Mouse (Mus musculus): ENCODE measurements around the gene Csrp1. TPM values are rescaled to one million over a fixed set of nuclear protein-coding genes. Genes with fewer than 3 reads are reported as not detected.

Gene Csrp1
- polyA plus RNA-seq, 1 experiment from 2014 or later: 24.9 TPM

DNA sequence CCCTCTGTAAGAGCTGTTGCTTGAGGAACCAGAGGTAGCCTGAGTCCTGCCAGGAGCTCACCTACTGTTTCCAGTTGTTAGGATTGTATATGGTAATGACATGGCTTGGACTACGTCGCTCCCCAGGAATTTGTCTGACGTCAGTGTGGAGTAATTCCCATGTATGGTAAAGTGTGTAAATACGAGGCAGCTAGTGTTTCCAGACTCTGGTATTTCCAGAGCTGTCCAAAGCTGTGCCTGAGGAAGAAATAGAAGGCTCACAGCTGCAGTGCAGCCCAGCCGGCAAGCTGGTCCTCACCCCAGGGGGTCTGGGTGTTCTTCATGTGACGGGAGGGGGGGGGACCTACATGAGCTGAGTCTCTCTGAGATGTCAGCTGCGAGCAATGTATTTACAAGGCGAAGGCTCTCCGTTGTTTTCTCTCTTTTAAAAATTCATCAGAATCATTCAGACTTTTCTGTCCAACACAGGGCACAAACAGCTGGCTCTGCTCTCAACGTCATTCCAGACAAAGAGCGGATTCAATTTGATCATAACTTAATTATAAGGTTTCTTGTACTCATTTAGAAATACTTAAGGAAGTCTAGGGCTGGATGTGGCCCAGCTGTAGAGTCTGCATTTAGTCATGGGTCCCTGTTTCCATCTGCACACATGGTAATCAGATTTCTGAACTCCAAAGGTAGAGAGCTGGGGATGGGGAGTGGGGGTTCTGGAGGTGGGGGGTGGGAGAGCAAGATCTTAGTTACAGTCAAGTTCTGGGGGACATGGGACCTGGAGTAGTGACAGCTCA is 12.2 kb downstream of the Csrp1 start:
- H3K27ac ChIP-seq (ENCODE audit: low read depth, low read length): no peak overlapping the region
- no peak overlapping the region for H3K4me2 ChIP-seq (ENCODE audit: low read length)
- ATAC-seq: peak; percentile 65
- no peaks in the 10 kb centered on the region for H3K9me3 ChIP-seq (replicated peaks; ENCODE audit: control insufficient read depth, low read length)
- 34% methylated on average over 11 of the region's 11 CpGs for whole genome bisulfite sequencing
- H3K4me1 ChIP-seq (ENCODE audit: control insufficient read depth, insufficient read depth, low read length): peaks cover 43% of the 10 kb centered on the region
- no peak overlapping the region for H3K4me3 ChIP-seq (ENCODE audit: low read depth, low read length)
- H3K27me3 ChIP-seq (replicated peaks; ENCODE audit: control insufficient read depth, insufficient read depth, low read length): no peaks in the 10 kb centered on the region
- DNase-seq (ENCODE audit: low spot score): peak; percentile 73
- H3K9ac ChIP-seq (ENCODE audit: low read length): no peak overlapping the region
- H3K36me3 ChIP-seq (ENCODE audit: control insufficient read depth, insufficient read depth, low read length): no peaks in the 10 kb centered on the region

DNA sequence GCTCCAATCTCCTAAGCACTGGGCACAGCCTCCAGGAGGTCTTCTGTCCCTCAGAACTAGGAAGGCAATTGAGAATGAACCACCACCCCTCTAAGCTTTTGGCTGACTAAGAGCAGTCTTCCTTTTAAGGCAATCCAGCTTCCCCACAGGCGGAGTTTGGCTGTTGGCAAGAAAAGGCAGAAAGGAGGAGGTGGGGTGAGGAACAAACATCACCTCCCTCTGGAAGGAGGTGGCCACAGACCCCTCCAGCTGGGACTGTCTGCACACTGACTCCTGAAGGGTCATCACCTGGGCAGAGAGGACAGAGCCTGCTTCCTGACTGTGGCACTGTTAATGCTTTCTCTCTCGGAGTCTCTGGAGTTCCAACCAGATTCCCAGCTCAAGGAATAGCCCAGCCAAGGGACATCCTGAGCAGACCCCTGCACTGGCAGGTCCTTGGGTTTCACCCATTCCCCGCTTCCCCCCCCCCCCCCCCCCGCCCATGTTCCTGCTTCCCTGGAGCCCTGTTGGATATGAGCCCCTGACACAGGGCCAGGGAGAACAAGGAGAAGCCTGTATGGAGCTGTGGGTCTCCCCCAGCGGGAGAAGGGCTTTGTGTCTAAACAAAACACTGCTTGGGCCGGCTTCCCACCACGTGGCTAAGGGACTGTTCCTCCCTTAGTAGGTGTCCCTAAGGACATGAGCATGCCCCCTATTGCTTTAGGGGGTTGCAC is 14.5 kb downstream of the Csrp1 start:
- H3K9me3 ChIP-seq (replicated peaks; ENCODE audit: control insufficient read depth, low read length): no peaks in the 10 kb centered on the region
- ATAC-seq (peak; percentile 47), DNase-seq (ENCODE audit: low spot score) (peak; percentile 58)
- H3K27ac ChIP-seq (ENCODE audit: low read depth, low read length): no peak overlapping the region
- no peaks in the 10 kb centered on the region for H3K36me3 ChIP-seq (ENCODE audit: control insufficient read depth, insufficient read depth, low read length)
- H3K4me1 ChIP-seq (ENCODE audit: control insufficient read depth, insufficient read depth, low read length): peaks cover 43% of the 10 kb centered on the region
- H3K27me3 ChIP-seq (replicated peaks; ENCODE audit: control insufficient read depth, insufficient read depth, low read length): no peaks in the 10 kb centered on the region
- 16% methylated on average over 5 of the region's 7 CpGs for WGBS
- no peak overlapping the region for H3K4me2 ChIP-seq (ENCODE audit: low read length)
- no peak overlapping the region for H3K4me3 ChIP-seq (ENCODE audit: low read depth, low read length)
- no peak overlapping the region for H3K9ac ChIP-seq (ENCODE audit: low read length)

DNA sequence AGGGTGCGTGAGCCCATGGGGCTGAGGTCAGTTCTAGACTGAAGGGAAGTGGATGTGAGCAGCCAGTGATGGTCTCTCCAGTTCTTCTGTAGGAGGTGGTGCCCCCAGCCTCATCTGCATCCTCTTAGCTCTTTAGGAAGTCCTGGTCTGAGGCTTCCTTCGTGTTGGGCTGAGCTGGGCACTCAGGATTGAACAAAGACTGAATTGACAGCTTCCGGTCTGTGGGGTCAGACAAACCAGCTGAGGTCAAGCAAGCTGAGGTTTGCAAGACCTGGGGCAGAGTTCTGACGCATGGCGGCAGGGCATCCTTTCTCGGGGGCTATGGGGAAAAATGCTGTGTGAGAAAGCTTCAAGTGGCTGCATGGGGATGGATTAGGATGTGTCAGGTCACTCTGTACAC is 15.6 kb downstream of the Csrp1 start:
- H3K36me3 ChIP-seq (ENCODE audit: control insufficient read depth, insufficient read depth, low read length): no peaks in the 10 kb centered on the region
- no peak overlapping the region for H3K9ac ChIP-seq (ENCODE audit: low read length)
- WGBS: 52% methylated on average over 6 of the region's 6 CpGs
- no peak overlapping the region for H3K4me2 ChIP-seq (ENCODE audit: low read length)
- H3K9me3 ChIP-seq (replicated peaks; ENCODE audit: control insufficient read depth, low read length): no peaks in the 10 kb centered on the region
- ATAC-seq: no peak
- H3K4me3 ChIP-seq (ENCODE audit: low read depth, low read length): no peak overlapping the region
- H3K4me1 ChIP-seq (ENCODE audit: control insufficient read depth, insufficient read depth, low read length): peaks cover 43% of the 10 kb centered on the region
- no peak overlapping the region for H3K27ac ChIP-seq (ENCODE audit: low read depth, low read length)
- H3K27me3 ChIP-seq (replicated peaks; ENCODE audit: control insufficient read depth, insufficient read depth, low read length): no peaks in the 10 kb centered on the region
- no peak for DNase-seq (ENCODE audit: low spot score)

DNA sequence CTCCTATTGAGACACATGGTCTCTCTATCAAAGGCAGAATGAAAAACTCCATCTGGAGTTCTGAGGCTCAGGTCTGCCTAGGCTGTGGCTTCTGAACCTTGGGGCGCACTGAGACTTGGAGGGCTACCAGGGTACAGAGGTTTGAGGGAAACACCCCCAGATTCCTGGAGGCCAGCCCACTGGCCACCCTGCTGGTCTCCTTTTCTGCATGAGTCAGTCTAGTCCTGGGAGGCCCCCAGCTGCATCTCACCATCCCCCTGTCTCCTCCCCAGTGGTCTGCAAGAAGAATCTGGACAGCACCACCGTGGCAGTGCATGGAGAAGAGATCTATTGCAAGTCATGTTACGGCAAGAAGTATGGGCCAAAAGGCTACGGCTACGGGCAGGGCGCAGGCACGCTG is 25.1 kb downstream of the Csrp1 start:
- Histone ChIP-seq H3K4me1 (ENCODE audit: control insufficient read depth, insufficient read depth, low read length) (no peaks in the 10 kb centered on the region), H3K9ac (ENCODE audit: low read length) (no peak overlapping the region), H3K4me3 (ENCODE audit: low read depth, low read length) (no peak overlapping the region), H3K4me2 (ENCODE audit: low read length) (no peak overlapping the region), H3K9me3 (replicated peaks; ENCODE audit: control insufficient read depth, low read length) (no peaks in the 10 kb centered on the region), H3K36me3 (ENCODE audit: control insufficient read depth, insufficient read depth, low read length) (no peaks in the 10 kb centered on the region), H3K27me3 (replicated peaks; ENCODE audit: control insufficient read depth, insufficient read depth, low read length) (no peaks in the 10 kb centered on the region), H3K27ac (ENCODE audit: low read depth, low read length) (no peak overlapping the region)
- 88% methylated on average over 7 of the region's 7 CpGs for WGBS
- DNase-seq (ENCODE audit: low spot score) (no peak), ATAC-seq (no peak)

DNA sequence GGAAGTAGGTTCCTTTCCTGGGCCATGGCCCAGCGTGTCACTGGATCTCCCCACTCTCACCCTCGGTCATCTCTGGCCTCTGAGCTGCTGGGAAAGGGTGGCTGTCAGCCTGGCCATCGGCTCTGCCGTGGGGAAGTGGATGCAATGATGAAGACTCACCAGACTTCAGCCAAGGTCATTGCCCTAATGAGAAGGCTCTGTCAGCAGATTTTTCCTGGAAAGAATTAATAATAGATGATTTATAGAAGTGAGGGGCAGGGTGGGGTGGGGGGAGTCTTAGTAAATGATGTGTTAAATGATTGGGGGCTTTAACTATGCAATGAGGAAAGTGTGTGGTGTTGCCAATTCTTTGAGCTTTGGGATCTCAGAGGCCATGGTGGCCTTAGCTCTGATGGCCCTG is 26.4 kb downstream of the Csrp1 start:
- no peaks in the 10 kb centered on the region for H3K4me1 ChIP-seq (ENCODE audit: control insufficient read depth, insufficient read depth, low read length)
- ATAC-seq: no peak
- no peak overlapping the region for H3K27ac ChIP-seq (ENCODE audit: low read depth, low read length)
- H3K4me2 ChIP-seq (ENCODE audit: low read length): no peak overlapping the region
- no peaks in the 10 kb centered on the region for H3K27me3 ChIP-seq (replicated peaks; ENCODE audit: control insufficient read depth, insufficient read depth, low read length)
- H3K9ac ChIP-seq (ENCODE audit: low read length): no peak overlapping the region
- no peak overlapping the region for H3K4me3 ChIP-seq (ENCODE audit: low read depth, low read length)
- H3K36me3 ChIP-seq (ENCODE audit: control insufficient read depth, insufficient read depth, low read length): no peaks in the 10 kb centered on the region
- WGBS: 89% methylated on average over 4 of the region's 4 CpGs
- DNase-seq (ENCODE audit: low spot score): no peak
- H3K9me3 ChIP-seq (replicated peaks; ENCODE audit: control insufficient read depth, low read length): no peaks in the 10 kb centered on the region

DNA sequence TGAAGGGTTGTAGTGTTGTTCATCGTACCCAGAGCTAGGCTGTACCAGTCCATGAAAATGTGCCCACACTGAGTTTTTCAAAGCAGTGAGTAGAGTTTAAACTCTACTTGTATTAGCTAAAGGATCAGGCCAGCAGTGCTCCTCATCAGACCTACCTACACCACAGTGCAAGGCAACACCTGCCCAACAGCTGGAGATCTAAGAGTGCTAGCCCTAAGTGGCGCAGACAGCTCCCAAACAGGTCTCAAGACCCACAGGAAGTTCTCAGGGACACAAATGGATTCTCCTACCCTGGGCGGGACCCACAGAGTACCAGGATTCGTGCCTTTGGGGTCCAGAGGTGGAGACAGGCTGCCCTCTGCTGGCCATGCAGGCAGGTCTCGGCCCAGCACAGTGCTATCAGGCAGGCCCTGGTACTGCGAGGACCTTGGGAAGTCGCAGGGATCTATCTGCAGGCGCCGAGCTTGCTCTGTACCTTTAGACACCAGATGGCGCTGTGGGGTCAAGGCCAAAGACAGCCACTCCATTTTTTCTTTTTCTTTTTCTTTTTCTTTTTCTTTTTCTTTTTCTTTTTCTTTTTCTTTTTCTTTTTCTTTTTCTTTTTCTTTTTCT is 33.0 kb downstream of the Csrp1 start:
- peak; percentile 100 for ATAC-seq
- no peak overlapping the region for H3K9ac ChIP-seq (ENCODE audit: low read length)
- H3K9me3 ChIP-seq (replicated peaks; ENCODE audit: control insufficient read depth, low read length): no peaks in the 10 kb centered on the region
- H3K4me2 ChIP-seq (ENCODE audit: low read length): no peak overlapping the region
- H3K27me3 ChIP-seq (replicated peaks; ENCODE audit: control insufficient read depth, insufficient read depth, low read length): no peaks in the 10 kb centered on the region
- no peaks in the 10 kb centered on the region for H3K36me3 ChIP-seq (ENCODE audit: control insufficient read depth, insufficient read depth, low read length)
- no peak overlapping the region for H3K27ac ChIP-seq (ENCODE audit: low read depth, low read length)
- 11% methylated on average over 10 of the region's 10 CpGs for WGBS
- no peak overlapping the region for H3K4me3 ChIP-seq (ENCODE audit: low read depth, low read length)
- H3K4me1 ChIP-seq (ENCODE audit: control insufficient read depth, insufficient read depth, low read length): no peaks in the 10 kb centered on the region
- peak; percentile 95 for DNase-seq (ENCODE audit: low spot score)

DNA sequence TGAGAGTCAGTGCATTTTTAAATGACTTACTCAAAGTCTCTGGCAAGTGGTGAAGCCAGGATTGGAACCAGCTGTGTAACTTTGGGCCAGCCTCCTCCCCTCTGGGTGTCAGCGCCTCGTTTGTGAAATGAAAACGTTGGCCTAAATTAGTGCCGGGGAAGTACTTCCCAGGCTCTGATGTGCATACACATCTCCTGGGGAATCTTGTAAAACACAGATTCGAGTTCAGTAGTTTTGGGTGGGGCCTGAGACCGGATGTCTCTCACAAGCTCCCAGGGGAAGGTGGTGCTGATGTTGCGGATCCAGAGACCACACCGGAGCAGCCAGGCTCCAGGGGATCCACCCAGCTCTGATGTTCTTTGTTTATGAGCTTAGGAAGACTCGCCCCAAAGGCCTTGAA is 35.4 kb downstream of the Csrp1 start:
- ATAC-seq: no peak
- Histone ChIP-seq H3K4me1 (ENCODE audit: control insufficient read depth, insufficient read depth, low read length) (no peaks in the 10 kb centered on the region), H3K4me3 (ENCODE audit: low read depth, low read length) (no peak overlapping the region), H3K36me3 (ENCODE audit: control insufficient read depth, insufficient read depth, low read length) (no peaks in the 10 kb centered on the region), H3K27me3 (replicated peaks; ENCODE audit: control insufficient read depth, insufficient read depth, low read length) (no peaks in the 10 kb centered on the region), H3K9me3 (replicated peaks; ENCODE audit: control insufficient read depth, low read length) (no peaks in the 10 kb centered on the region), H3K4me2 (ENCODE audit: low read length) (no peak overlapping the region), H3K27ac (ENCODE audit: low read depth, low read length) (no peak overlapping the region), H3K9ac (ENCODE audit: low read length) (no peak overlapping the region)
- DNase-seq (ENCODE audit: low spot score): no peak
- WGBS: 72% methylated on average over 9 of the region's 9 CpGs

DNA sequence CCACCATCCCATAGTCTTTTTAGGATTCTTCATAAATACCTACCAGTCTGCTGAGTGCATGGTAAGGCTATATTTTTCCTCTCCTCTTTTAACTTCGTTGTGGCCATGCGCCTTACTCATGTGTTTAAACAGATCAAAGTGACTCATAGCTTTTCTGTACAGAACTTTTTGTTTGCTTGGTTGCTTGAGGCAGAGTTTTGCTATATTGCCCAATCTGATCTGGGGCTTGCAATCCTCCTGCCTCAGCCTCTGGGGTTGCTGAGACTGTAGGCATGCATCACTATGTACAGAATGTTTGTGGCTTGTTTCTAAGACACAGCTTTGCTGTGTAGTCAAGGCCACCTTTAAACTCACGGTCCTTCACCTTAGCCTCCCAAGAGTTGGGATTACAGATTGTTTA is 36.1 kb downstream of the Csrp1 start:
- H3K27ac ChIP-seq (ENCODE audit: low read depth, low read length): no peak overlapping the region
- H3K4me2 ChIP-seq (ENCODE audit: low read length): no peak overlapping the region
- no peak overlapping the region for H3K9ac ChIP-seq (ENCODE audit: low read length)
- no peak for DNase-seq (ENCODE audit: low spot score)
- no peak for ATAC-seq
- H3K4me3 ChIP-seq (ENCODE audit: low read depth, low read length): no peak overlapping the region
- 89% methylated on average over 3 of the region's 3 CpGs for WGBS
- H3K4me1 ChIP-seq (ENCODE audit: control insufficient read depth, insufficient read depth, low read length): no peaks in the 10 kb centered on the region
- no peaks in the 10 kb centered on the region for H3K36me3 ChIP-seq (ENCODE audit: control insufficient read depth, insufficient read depth, low read length)
- H3K27me3 ChIP-seq (replicated peaks; ENCODE audit: control insufficient read depth, insufficient read depth, low read length): no peaks in the 10 kb centered on the region
- no peaks in the 10 kb centered on the region for H3K9me3 ChIP-seq (replicated peaks; ENCODE audit: control insufficient read depth, low read length)

DNA sequence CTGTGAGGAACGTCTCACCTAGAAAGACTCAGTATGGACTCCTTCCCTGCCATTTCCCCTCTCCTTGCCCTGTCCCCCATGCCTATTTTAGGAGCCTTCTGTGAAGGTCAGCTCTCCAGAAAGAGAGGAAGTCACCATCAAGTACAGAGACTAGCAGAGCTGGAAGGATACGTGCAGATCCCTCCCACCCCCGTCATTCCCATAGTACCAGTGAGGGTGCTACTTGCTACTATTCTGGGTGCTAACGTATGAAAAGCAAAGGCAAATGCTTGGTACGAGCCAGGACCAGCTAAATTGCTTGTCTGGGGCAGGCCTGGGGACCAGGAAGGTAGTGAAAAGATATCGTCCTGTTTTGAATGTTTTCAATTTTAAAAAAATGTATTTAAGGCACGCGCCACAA is 37.4 kb downstream of the Csrp1 start:
- 80% methylated on average over 8 of the region's 8 CpGs for WGBS
- no peaks in the 10 kb centered on the region for H3K36me3 ChIP-seq (ENCODE audit: control insufficient read depth, insufficient read depth, low read length)
- H3K4me2 ChIP-seq (ENCODE audit: low read length): no peak overlapping the region
- no peak overlapping the region for H3K9ac ChIP-seq (ENCODE audit: low read length)
- no peaks in the 10 kb centered on the region for H3K4me1 ChIP-seq (ENCODE audit: control insufficient read depth, insufficient read depth, low read length)
- no peaks in the 10 kb centered on the region for H3K27me3 ChIP-seq (replicated peaks; ENCODE audit: control insufficient read depth, insufficient read depth, low read length)
- H3K27ac ChIP-seq (ENCODE audit: low read depth, low read length): no peak overlapping the region
- H3K9me3 ChIP-seq (replicated peaks; ENCODE audit: control insufficient read depth, low read length): no peaks in the 10 kb centered on the region
- H3K4me3 ChIP-seq (ENCODE audit: low read depth, low read length): no peak overlapping the region
- ATAC-seq: no peak
- DNase-seq (ENCODE audit: low spot score): no peak
